In the genomic region with DNA sequence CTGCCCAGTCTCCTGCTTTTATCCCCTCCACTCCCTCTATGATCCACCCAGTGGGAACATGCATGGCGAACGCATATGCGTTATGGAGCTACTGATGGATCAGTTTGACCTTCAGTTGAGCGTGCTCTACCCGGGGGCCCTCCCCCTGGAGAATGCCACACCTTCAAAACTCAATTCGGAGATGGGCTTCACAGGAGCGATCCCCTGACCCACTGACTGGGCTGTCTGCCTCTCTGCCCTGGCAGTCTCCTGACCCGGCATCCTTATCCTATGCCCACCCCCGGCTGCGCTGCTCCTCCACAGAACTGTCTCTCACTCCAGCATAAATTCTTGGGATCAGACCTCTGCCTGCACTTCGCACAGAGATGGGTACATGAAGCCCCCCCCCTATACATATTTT, we compare ENCODE assay signal across 16 mouse cellular contexts.
"Had no signal": no experiment of that assay in that cellular context is flagged by ENCODE, and none has a peak within 500 bp of the region (broad histone marks: within the 10 kb centered on the region; RNA-seq: fewer than 3 reads in every experiment).

No protein-coding gene starts in this region.

- DNase-seq: kidney, adult 18-20 months; kidney, postnatal 14 days; layer of hippocampus, adult 9-11 months; liver, embryonic 13.5 days; lung, adult 2 months; lung, postnatal 14 days; lung, postnatal 4 days; right cerebral cortex, adult 18-20 months; right cerebral cortex, postnatal 14 days; right cerebral cortex, postnatal 4 days; thymus, adult 18-20 months; thymus, postnatal 4 days had no signal

- H3K4me2 ChIP-seq: liver, embryonic 13.5 days; midbrain, embryonic 12.5 days; midbrain, embryonic 15.5 days had no signal

- ATAC-seq: midbrain, embryonic 15.5 days had no signal

- H3K4me3 ChIP-seq: layer of hippocampus, adult 2 months; liver, embryonic 13.5 days; midbrain, embryonic 12.5 days; midbrain, embryonic 15.5 days had no signal

- H3K36me3 ChIP-seq: liver, embryonic 13.5 days; midbrain, embryonic 12.5 days; midbrain, embryonic 15.5 days had no signal

- H3K9ac ChIP-seq: liver, embryonic 13.5 days; midbrain, embryonic 12.5 days; midbrain, embryonic 15.5 days had no signal

- H3K27me3 ChIP-seq: liver, embryonic 13.5 days; midbrain, embryonic 12.5 days; midbrain, embryonic 15.5 days had no signal

- H3K27ac ChIP-seq: layer of hippocampus, adult 2 months; liver, embryonic 13.5 days; midbrain, embryonic 12.5 days; midbrain, embryonic 15.5 days; stomach, postnatal 0 days had no signal

- H3K9me3 ChIP-seq: liver, embryonic 13.5 days; midbrain, embryonic 12.5 days; midbrain, embryonic 15.5 days had no signal
